Mouse (Mus musculus): Measurements from ENCODE around the gene Hspa1b.

The Hspa1b gene

GRCm38 (mm10) chr17:34956340-34956739 lies 2.7 kb downstream of the Hspa1b start:
- in situ Hi-C loops (cut with MboI; ENCODE audit: low sequenced_read_pairs): no loop called here

GRCm38 (mm10) chr17:34955884-34956283 lies 3.2 kb downstream of the Hspa1b start:
- in situ Hi-C loops (cut with MboI; ENCODE audit: low sequenced_read_pairs): no loop called here

GRCm38 (mm10) chr17:34954831-34955230 lies 4.2 kb downstream of the Hspa1b start:
- in situ Hi-C loops (cut with MboI; ENCODE audit: low sequenced_read_pairs): no loop called here

- in situ Hi-C loops (cut with MboI; ENCODE audit: low sequenced_read_pairs): no loop called here
Measured at GRCm38 (mm10) chr17:34953904-34954303, 5.1 kb downstream of the Hspa1b start.

- in situ Hi-C loops (cut with MboI; ENCODE audit: low sequenced_read_pairs): no loop called here
Measured at GRCm38 (mm10) chr17:34953258-34953657, 5.8 kb downstream of the Hspa1b start.

- in situ Hi-C loops (cut with MboI; ENCODE audit: low sequenced_read_pairs): no loop called here
Measured at GRCm38 (mm10) chr17:34952378-34953040, 6.5 kb downstream of the Hspa1b start.

GRCm38 (mm10) chr17:34951636-34952377 lies 7.2 kb downstream of the Hspa1b start:
- in situ Hi-C loops (cut with MboI; ENCODE audit: low sequenced_read_pairs): no loop called here

GRCm38 (mm10) chr17:34950514-34951455 lies 8.3 kb downstream of the Hspa1b start:
- in situ Hi-C loops (cut with MboI; ENCODE audit: low sequenced_read_pairs): no loop called here

- in situ Hi-C loops (cut with MboI; ENCODE audit: low sequenced_read_pairs): loop anchor here (5.0 kb wide), 1 partner anchor 92 kb away; no protein-coding TSS in a partner anchor
Measured at GRCm38 (mm10) chr17:34949553-34949969, 9.5 kb downstream of the Hspa1b start.

GRCm38 (mm10) chr17:34948721-34949552 lies 10.1 kb downstream of the Hspa1b start:
- in situ Hi-C loops (cut with MboI; ENCODE audit: low sequenced_read_pairs): loop anchor here (5.0 kb wide), 1 partner anchor 92 kb away; no protein-coding TSS in a partner anchor

- in situ Hi-C loops (cut with MboI; ENCODE audit: low sequenced_read_pairs): loop anchor here (5.0 kb wide), 1 partner anchor 90 kb away; no protein-coding TSS in a partner anchor
Measured at GRCm38 (mm10) chr17:34947606-34948005, 11.4 kb downstream of the Hspa1b start.

- in situ Hi-C loops (cut with MboI; ENCODE audit: low sequenced_read_pairs): loop anchor here (5.0 kb wide), 1 partner anchor 89 kb away; no protein-coding TSS in a partner anchor
Measured at GRCm38 (mm10) chr17:34946486-34947140, 12.4 kb downstream of the Hspa1b start.

- in situ Hi-C loops (cut with MboI; ENCODE audit: low sequenced_read_pairs): no loop called here
Measured at GRCm38 (mm10) chr17:34944362-34944761, 14.7 kb downstream of the Hspa1b start.

- in situ Hi-C loops (cut with MboI; ENCODE audit: low sequenced_read_pairs): no loop called here
Measured at GRCm38 (mm10) chr17:34943128-34943815, 15.8 kb downstream of the Hspa1b start.

GRCm38 (mm10) chr17:34941344-34942041 lies 17.5 kb downstream of the Hspa1b start:
- in situ Hi-C loops (cut with MboI; ENCODE audit: low sequenced_read_pairs): no loop called here

- in situ Hi-C loops (cut with MboI; ENCODE audit: low sequenced_read_pairs): no loop called here
Measured at GRCm38 (mm10) chr17:34937960-34938505, 21.0 kb downstream of the Hspa1b start.

- in situ Hi-C loops (cut with MboI; ENCODE audit: low sequenced_read_pairs): no loop called here
Measured at GRCm38 (mm10) chr17:34934830-34935229, 24.2 kb downstream of the Hspa1b start.

- in situ Hi-C loops (cut with MboI; ENCODE audit: low sequenced_read_pairs): no loop called here
Measured at GRCm38 (mm10) chr17:34934031-34934430, 25.0 kb downstream of the Hspa1b start.
